Mouse (Mus musculus) layer of hippocampus, adult 18-20 months (tissue): ENCODE measurements around the gene Nfu1. TPM values are rescaled to one million over a fixed set of nuclear protein-coding genes. Genes with fewer than 3 reads are reported as not detected.

Source experiments
- DNase-seq, 2 experiments: peaks; one replicate each; pipeline ENCODE4 v3.0.0; 2022; ENCODE audit warnings: low spot score in 2 of 2
- total RNA-seq, 2 experiments: library from RNA; stranded (reverse); gene quantifications; 2 replicates each; pipeline ENCODE4 v1.2.3; 2021

The Nfu1 gene
- total RNA-seq, 2 experiments from 2014 or later: 58.4 to 61.1 TPM

DNA sequence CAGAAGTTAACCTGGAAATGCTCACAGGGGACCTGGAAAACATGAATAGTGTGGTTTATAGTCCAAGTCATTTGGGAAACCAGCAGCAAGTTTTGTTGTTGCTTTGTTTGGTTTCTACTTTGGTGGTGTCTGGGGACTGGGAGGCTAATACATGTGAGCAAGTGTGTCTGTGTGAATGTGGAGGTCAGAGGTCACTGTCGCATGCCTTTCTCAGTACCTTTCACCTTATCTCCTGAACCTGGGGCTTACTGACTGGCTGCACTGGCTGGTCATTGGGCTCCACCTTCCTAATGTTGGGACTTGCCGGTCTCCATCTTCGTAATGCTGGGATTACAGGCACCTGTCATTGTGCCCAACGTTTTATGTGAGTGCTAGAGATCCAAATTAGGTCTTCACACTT, 61.6 kb downstream of the Nfu1 start:
- no peak for DNase-seq

DNA sequence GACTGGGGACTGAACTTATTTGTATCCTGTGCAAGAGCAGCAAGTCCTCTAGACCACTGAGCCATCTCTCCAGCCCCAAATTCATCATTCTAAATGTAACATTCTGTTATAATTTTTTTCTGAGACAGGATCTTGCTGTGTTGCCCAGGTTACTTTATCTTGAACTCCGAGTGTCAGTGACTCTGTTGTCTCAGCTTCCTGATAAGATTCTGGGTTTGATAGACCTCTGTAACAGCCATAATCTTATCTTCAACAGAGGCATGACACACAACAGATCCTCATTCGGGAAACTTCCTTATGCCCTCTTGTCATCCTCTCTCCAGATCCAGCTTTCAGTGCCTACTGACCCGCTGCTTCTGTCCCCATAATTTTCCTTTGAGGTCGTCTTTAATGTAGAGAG, 63.7 kb downstream of the Nfu1 start:
- no peak for DNase-seq

DNA sequence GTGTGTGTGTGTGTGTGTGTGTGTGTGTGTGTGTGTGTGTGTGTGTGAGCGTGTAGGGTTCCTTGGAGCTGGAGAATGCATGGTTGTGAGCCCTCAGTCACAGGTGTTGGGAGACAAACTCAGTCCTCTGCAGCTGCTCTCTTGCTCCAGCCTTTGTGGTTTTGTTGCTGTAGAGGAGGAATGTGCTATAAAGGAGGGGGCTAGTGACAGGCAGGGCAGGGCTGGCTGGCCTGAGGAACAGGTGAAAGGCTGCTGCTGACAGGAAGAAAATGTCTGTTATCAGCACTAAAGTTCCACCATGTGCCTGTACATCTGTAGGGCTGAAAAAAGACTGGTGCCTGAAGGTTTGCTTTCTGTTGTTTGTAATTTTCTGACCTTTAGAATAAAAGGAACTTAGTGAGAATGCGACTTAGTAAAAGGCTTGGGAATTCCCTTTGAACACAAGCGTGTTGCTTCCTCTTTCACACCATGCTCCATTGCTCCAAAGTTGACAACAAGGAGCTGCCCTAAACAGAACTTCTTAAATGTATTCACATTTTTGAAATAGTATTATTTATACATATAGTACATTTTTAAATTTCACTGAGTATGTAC, 66.2 kb downstream of the Nfu1 start:
- DNase-seq: no peak

Other genes starting within 250 kb of the Nfu1 start
- 1 to 10 TPM; 6.7 to 7.2 TPM for gene Anxa4, start 215.7 kb upstream of the Nfu1 start, total RNA-seq
- gene Aak1, start 159.7 kb upstream of the Nfu1 start, total RNA-seq: 100 to 1,000 TPM; 414 to 457 TPM
- gene Gfpt1, start 33.6 kb downstream of the Nfu1 start, total RNA-seq: 10 to 100 TPM; 48.6 to 52.0 TPM
- not detected for gene D6Ertd527e, start 95.5 kb downstream of the Nfu1 start, total RNA-seq